Mouse (Mus musculus) right cerebral cortex, postnatal 4 days (tissue): ENCODE results near the gene Foxo1.
A peak's percentile ranks its signal among the peaks of the same experiment; 100 is the strongest.

Experiments
- DNase-seq: peaks from one replicate; pipeline ENCODE4 v3.0.0-alpha.2; 2022

Foxo1 gene

GRCm38 (mm10) chr3:52369881-52370428 is 101.8 kb downstream of the Foxo1 start:
- no peak for DNase-seq

DNA sequence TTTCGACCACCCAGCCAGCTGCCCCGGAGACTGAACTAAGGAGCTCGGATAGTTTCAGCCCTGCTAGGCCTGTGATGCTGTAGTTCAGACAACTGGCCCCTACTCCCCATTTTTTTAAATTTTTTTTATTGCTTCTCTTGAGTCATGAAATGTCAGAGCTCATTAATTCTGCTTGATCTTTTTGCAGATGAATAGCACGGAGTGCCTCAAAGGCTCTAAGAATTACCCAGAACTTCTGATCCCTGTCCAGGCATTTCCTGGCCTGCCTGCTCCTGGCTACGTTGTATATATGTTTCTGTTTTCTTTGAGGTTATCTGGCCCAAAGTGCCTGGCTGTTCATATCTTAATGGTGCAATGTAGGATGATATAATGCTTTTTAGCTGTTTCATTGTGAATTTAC is 108.8 kb downstream of the Foxo1 start:
- DNase-seq, result no peak

- DNase-seq, result no peak
These were observed 115.2 kb downstream of the Foxo1 start for GRCm38 (mm10) chr3:52383351-52383750.

- DNase-seq, result no peak
These were observed 118.2 kb downstream of the Foxo1 start for GRCm38 (mm10) chr3:52386343-52386742.

DNA sequence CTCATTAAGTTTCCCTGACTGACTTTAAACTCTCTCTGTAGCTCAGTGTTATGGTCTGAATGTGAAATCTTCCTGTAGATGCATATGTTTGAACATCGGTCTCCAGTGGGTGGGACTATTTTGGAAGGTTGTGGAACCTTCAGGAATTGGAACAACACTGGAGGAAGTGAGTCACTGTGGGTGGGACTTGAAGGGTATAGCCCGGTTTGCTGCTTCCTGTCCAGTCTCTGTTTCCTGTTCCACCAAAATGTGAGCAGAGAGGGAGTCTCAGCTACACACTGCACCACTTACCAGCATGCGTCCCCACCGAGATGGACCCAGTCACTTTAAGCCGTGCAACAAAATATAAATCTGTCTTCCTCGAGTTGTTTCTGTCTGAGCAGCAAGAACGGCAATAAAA is 122.2 kb downstream of the Foxo1 start:
- DNase-seq, result no peak

GRCm38 (mm10) chr3:52390766-52391665 is 122.9 kb downstream of the Foxo1 start:
- no peak for DNase-seq

- no peak for DNase-seq
These were observed 123.8 kb downstream of the Foxo1 start for GRCm38 (mm10) chr3:52391897-52392296.

- DNase-seq, result no peak
These were observed 124.4 kb downstream of the Foxo1 start for GRCm38 (mm10) chr3:52392521-52392920.

DNA sequence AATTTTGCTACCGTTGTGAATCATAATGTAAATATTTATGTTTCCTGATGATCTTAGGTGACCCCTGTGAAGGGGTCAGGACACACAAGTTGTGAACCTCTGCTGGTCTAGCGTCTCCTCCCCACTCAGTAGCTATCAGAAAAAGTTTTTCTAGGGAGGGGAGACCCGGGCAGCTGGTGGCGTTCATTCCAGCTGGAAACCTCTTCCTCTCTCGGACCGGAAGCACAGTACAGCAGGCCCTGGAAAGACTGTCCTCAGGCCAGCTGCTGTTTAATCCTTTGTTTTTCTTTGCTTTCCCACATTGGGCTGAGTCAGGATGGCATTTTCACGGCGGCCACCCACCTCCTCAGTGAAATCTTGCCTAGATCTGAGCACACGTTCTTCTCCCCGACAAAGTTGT is 125.0 kb downstream of the Foxo1 start:
- no peak for DNase-seq

GRCm38 (mm10) chr3:52396121-52396731 is 128.1 kb downstream of the Foxo1 start:
- DNase-seq, result no peak

- DNase-seq, result no peak
These were observed 128.9 kb downstream of the Foxo1 start for GRCm38 (mm10) chr3:52396951-52397615.

DNA sequence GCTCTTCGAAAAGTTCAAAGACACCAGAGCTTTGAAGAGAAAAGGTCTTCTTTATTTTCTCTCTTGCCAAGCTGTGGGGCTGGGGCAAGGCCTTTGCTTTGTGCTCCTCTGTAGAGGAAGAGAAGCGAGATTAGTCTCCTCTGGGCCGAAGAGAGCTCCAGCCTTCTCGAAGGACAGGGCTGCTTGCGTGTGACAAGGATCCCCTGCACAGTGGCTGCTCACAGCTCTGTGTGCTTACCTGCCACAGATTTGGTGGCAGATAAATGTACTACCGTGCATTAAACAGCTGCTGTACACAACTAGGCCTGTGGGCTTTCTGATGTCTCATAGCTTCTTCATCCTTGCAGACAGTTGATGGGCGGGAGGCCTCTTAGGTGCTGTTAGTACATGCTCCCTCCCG is 129.8 kb downstream of the Foxo1 start:
- no peak for DNase-seq

- no peak for DNase-seq
These were observed 132.4 kb downstream of the Foxo1 start for GRCm38 (mm10) chr3:52400284-52401161.

- DNase-seq, result peak; percentile 30
These were observed 133.2 kb downstream of the Foxo1 start for GRCm38 (mm10) chr3:52401162-52401928.
